Mouse (Mus musculus): Measurements from ENCODE around the gene Rnase12. TPM values are rescaled to one million over a fixed set of nuclear protein-coding genes. Genes with fewer than 3 reads are reported as not detected.
A peak's percentile ranks its signal among the peaks of the same experiment; 100 is the strongest.

Rnase12 gene
- polyA plus RNA-seq, 1 experiment: not detected

DNA sequence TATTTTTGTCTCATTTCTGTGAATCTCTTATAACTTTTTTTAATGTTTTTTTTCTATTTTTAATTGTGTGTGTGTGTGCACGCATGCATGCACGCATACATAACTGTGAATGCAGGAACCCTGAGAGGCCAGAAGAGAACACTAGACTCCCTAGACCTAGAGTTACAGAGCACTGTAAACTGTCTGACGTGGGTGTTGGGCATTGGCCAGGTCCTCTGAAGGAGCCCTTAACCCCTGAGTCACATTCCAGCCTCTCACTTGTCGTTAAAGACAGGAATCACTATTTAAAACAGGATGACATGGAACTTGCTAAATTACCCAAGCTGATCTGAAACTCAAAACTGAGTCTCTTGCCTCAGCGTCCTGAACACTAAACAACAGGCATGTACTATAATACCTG lies 5.5 kb downstream of the Rnase12 start:
- H3K4me3 ChIP-seq (replicated peaks; ENCODE audit: control insufficient read depth, low read depth, low read length): no peak overlapping the region
- no peak for TF ChIP-seq CTCF (IDR thresholded peaks at IDR 0.05; ENCODE audit: control insufficient read depth, insufficient read depth, low read length)
- no peak for TF ChIP-seq POLR2A (IDR thresholded peaks at IDR 0.05; ENCODE audit: borderline replicate concordance, control insufficient read depth, low read depth, low read length)
- H3K4me1 ChIP-seq (ENCODE audit: control insufficient read depth, insufficient read depth, low read length): peaks cover 2% of the 10 kb centered on the region
- 70% methylated on average over 5 of the region's 5 CpGs for WGBS
- H3K27ac ChIP-seq (ENCODE audit: control insufficient read depth, insufficient read depth, low read depth, low read length, poor library complexity): no peak overlapping the region

DNA sequence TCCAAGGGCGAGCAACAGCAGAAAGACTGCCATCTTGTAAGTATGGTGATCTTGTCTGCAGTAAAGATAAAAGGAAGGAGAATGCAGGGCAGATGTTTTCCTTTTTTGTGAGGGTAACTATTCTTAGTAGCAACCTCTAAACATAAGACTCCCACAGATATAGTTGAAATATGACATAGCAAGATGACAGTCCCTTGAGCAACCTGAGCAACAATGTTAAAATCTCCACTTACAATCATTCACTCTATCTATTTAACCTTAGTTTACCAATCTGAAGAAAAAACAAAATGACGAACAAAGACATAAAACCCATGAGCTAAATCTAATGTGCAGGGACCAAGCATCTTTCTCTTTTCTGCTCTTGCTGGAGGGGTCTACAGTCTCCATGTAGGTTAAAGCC lies 7.4 kb downstream of the Rnase12 start, which contains the start of gene Rnase11:
TSS of gene Rnase11 (minus strand) at position 101 of the 400 bp plus-strand sequence.
- 73% methylated on average over 2 of the region's 2 CpGs for whole genome bisulfite sequencing
- Histone ChIP-seq H3K4me3 (replicated peaks; ENCODE audit: control insufficient read depth, low read depth, low read length) (no peak within 1 kb of the TSS), H3K27ac (ENCODE audit: control insufficient read depth, insufficient read depth, low read depth, low read length, poor library complexity) (no peak within 1 kb of the TSS), H3K4me1 (ENCODE audit: control insufficient read depth, insufficient read depth, low read length) (peaks cover 2% of the 10 kb centered on the region)
- TF ChIP-seq POLR2A (IDR thresholded peaks at IDR 0.05; ENCODE audit: borderline replicate concordance, control insufficient read depth, low read depth, low read length) (no peak), CTCF (IDR thresholded peaks at IDR 0.05; ENCODE audit: control insufficient read depth, insufficient read depth, low read length) (no peak)

DNA sequence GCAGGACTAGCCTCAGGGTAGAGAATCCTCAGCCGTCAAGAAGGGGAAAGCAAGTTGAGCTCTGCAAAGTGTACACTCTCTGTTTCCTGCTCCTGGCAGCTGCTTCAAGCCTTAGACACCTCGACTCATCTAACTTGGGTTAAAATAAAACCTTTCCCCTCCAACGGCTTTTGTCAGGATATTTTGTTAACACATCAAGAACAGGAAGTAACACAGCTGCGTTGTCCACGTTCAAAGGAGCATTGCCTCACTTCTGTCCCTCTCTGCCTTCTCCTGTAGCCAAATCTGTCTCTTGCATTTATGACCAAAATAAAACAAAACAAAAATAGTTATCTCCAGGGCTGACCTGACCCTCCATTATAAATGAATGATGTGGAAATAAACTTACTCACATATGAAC lies 9.6 kb downstream of the Rnase12 start:
- Histone ChIP-seq H3K4me1 (ENCODE audit: control insufficient read depth, insufficient read depth, low read length) (peaks cover 2% of the 10 kb centered on the region), H3K27ac (ENCODE audit: control insufficient read depth, insufficient read depth, low read depth, low read length, poor library complexity) (no peak overlapping the region), H3K4me3 (replicated peaks; ENCODE audit: control insufficient read depth, low read depth, low read length) (no peak overlapping the region)
- no peak for TF ChIP-seq POLR2A (IDR thresholded peaks at IDR 0.05; ENCODE audit: borderline replicate concordance, control insufficient read depth, low read depth, low read length)
- no peak for TF ChIP-seq CTCF (IDR thresholded peaks at IDR 0.05; ENCODE audit: control insufficient read depth, insufficient read depth, low read length)
- WGBS: under 1% methylated on average over 5 of the region's 5 CpGs

DNA sequence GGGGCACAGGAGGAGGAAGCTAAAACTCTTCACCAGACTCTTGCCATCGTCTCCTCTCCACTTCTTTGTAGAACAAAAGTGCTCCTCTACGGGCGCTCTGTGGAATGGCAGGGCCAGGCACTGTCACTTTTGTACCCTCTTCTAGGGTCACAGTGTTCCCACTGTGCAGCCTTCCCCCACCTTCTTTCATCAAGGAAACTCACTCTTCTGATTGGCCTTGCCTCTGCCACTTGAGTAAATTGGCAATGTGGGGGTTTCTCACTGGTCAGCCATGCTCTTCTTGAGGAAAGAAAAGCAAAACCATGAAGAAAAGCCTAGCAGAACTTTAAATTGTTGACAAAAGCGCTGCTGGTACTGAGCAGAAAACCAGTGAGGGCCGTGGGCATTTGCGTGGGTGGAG lies 15.7 kb downstream of the Rnase12 start, which contains the start of gene Rnase9:
TSS of gene Rnase9 (minus strand) at position 101 of the 400 bp plus-strand sequence.
- Histone ChIP-seq H3K4me3 (replicated peaks; ENCODE audit: control insufficient read depth, low read depth, low read length) (no peak within 1 kb of the TSS), H3K27ac (ENCODE audit: control insufficient read depth, insufficient read depth, low read depth, low read length, poor library complexity) (no peak within 1 kb of the TSS), H3K4me1 (ENCODE audit: control insufficient read depth, insufficient read depth, low read length) (no peaks in the 10 kb centered on the region)
- TF ChIP-seq POLR2A (IDR thresholded peaks at IDR 0.05; ENCODE audit: borderline replicate concordance, control insufficient read depth, low read depth, low read length) (no peak), CTCF (IDR thresholded peaks at IDR 0.05; ENCODE audit: control insufficient read depth, insufficient read depth, low read length) (no peak)
- WGBS: 89% methylated on average over 6 of the region's 6 CpGs

DNA sequence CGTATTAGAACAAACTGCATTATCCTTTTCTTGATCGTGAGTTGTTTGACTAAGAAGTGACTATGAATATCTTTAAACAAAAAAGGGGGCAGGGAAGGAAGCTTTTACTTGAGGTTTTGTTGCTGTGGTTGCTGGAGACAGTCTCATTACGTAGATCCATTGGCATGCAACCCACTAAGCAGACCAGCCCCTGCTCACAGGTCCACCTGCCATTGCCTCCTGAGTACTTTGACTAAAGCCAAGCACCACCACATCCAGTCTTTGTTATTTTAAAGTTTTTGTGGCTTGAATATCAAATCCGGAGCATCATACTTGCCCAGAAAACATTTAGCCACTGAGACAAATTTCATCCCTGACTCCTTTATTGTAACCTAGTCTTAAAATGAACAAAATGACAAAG lies 21.2 kb downstream of the Rnase12 start:
- WGBS: 71% methylated on average over 4 of the region's 4 CpGs
- no peaks in the 10 kb centered on the region for H3K4me1 ChIP-seq (ENCODE audit: control insufficient read depth, insufficient read depth, low read length)
- no peak for TF ChIP-seq POLR2A (IDR thresholded peaks at IDR 0.05; ENCODE audit: borderline replicate concordance, control insufficient read depth, low read depth, low read length)
- TF ChIP-seq CTCF (IDR thresholded peaks at IDR 0.05; ENCODE audit: control insufficient read depth, insufficient read depth, low read length): no peak
- no peak overlapping the region for H3K27ac ChIP-seq (ENCODE audit: control insufficient read depth, insufficient read depth, low read depth, low read length, poor library complexity)
- H3K4me3 ChIP-seq (replicated peaks; ENCODE audit: control insufficient read depth, low read depth, low read length): no peak overlapping the region

DNA sequence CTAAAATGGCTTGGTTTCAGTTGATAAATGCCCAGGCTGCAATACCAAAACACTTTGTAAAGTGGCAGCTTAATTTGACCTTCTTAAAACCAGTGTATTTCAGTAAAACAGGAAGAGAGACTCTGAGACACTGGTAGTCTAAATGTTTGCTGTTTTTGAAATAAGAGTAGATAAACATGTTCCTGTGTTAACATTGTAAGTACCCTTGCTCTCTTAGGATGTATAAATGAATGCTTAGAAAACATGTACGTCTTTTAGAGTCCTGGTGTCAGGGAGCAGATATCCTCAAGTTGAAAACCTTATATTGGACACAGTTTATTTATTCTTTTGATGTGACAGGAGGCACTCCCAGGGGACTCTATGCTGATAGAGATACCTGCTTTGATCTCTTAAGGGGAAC lies 22.3 kb downstream of the Rnase12 start:
- TF ChIP-seq POLR2A (IDR thresholded peaks at IDR 0.05; ENCODE audit: borderline replicate concordance, control insufficient read depth, low read depth, low read length): no peak
- TF ChIP-seq CTCF (IDR thresholded peaks at IDR 0.05; ENCODE audit: control insufficient read depth, insufficient read depth, low read length): no peak

DNA sequence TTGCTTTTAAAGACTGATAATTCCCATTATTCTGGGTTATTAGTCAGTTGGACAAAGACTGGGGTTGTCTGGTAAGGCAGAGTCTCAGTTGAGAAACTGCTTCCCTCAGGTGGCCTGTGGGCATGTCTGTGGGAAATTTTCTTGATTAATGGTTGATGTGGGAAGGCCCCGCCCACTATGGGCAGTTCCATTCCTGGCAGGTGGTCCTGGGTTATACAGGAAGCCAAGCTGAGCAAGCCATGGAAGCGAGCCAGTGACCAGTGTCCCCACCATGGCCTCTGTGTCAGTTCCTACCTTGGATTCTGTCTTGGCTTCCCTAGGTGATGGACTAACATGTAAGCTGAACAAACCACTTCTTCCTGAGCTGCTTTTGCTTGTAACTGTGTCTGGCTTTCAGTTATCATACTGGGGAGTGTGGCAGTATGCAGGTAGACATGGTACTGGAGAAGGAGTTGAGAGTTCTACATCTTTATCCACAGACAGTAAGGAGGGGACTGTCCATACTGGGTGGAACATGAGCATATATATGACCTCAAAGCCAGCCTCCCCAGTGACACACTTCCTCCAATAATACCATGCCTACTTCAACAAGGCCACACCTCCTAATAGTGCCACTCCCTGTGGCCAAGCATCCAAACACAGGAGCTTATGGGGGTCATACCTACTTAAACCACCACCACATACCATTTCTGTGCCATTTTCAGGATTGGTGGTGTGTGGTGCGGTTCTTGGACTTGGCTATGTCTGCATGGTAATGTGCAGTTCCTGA lies 29.9 kb downstream of the Rnase12 start:
- WGBS: 54% methylated on average over 3 of the region's 3 CpGs
- H3K4me1 ChIP-seq (ENCODE audit: control insufficient read depth, insufficient read depth, low read length): no peaks in the 10 kb centered on the region
- TF ChIP-seq CTCF (IDR thresholded peaks at IDR 0.05; ENCODE audit: control insufficient read depth, insufficient read depth, low read length): no peak
- no peak for TF ChIP-seq POLR2A (IDR thresholded peaks at IDR 0.05; ENCODE audit: borderline replicate concordance, control insufficient read depth, low read depth, low read length)

More for the DNA sequence above, 22.3 kb downstream of the Rnase12 start:
- Histone ChIP-seq H3K4me1 (ENCODE audit: control insufficient read depth, insufficient read depth, low read length) (no peaks in the 10 kb centered on the region), H3K4me3 (replicated peaks; ENCODE audit: control insufficient read depth, low read depth, low read length) (no peak overlapping the region), H3K27ac (ENCODE audit: control insufficient read depth, insufficient read depth, low read depth, low read length, poor library complexity) (no peak overlapping the region)
- WGBS: 69% methylated on average over 1 of the region's 1 CpGs

DNA sequence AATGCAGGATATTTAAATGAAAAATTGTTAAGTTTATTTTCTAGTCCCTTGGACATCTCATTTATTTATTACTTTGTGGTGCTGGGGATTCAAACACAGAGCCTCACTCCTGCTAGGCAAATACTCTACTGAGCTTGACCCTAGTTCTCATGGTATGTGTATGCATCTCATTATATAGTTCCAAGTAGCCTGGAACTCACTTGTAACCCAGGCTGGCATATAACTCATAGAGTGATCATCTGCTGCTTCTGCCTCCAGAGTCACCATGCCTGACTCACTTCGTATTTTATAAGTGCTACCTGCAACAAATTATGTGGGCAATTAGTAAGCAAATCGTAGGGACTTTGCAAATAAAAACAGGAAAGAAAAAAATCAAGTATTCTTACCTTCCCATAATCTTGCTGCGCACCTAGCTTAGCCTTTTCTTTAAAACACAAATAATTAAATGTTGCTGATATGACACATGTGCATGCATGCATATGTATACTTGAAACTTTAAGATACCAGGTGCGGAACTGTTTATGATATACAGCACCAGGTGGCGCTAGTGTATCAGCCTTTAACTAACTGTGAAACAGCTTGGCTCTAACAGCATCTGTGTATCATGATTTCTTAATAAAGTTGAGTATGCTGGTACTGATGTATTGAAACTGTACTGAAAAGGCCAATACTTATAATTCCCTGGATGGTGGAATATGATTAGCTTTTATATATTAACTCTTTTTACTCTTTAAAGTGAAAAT lies 30.9 kb downstream of the Rnase12 start:
- H3K4me1 ChIP-seq (ENCODE audit: control insufficient read depth, insufficient read depth, low read length): no peaks in the 10 kb centered on the region; the same call in 1 of the 2 replicates
- 36% methylated on average over 5 of the region's 5 CpGs for WGBS

More for the DNA sequence above, 29.9 kb downstream of the Rnase12 start:
- Histone ChIP-seq H3K4me3 (replicated peaks; ENCODE audit: control insufficient read depth, low read depth, low read length) (no peak overlapping the region), H3K27ac (ENCODE audit: control insufficient read depth, insufficient read depth, low read depth, low read length, poor library complexity) (no peak overlapping the region)

More for the DNA sequence above, 30.9 kb downstream of the Rnase12 start:
- Histone ChIP-seq H3K27ac (ENCODE audit: control insufficient read depth, insufficient read depth, low read depth, low read length, poor library complexity) (no peak overlapping the region), H3K4me3 (replicated peaks; ENCODE audit: control insufficient read depth, low read depth, low read length) (no peak overlapping the region)
- TF ChIP-seq POLR2A (IDR thresholded peaks at IDR 0.05; ENCODE audit: borderline replicate concordance, control insufficient read depth, low read depth, low read length): no peak
- peak; percentile 43 for TF ChIP-seq CTCF (IDR thresholded peaks at IDR 0.05; ENCODE audit: control insufficient read depth, insufficient read depth, low read length)
